Mouse (Mus musculus) CH12.LX (cell line): Measurements from ENCODE around the gene Alg6. TPM values are rescaled to one million over a fixed set of nuclear protein-coding genes. Genes with fewer than 3 reads are reported as not detected.

Experiments
- DNase-seq: peaks from one replicate; pipeline ENCODE4 v3.0.0-alpha.2; 2013; ENCODE audit errors: extremely low read depth
- H3K27ac ChIP-seq: 2 replicates; pipeline ENCODE4 v1.5.1; 2012; ENCODE audit warnings: low read depth, mild to moderate bottlenecking, control low read depth, moderate library complexity; ENCODE audit not compliant: insufficient read depth
- H3K27me3 ChIP-seq: replicated peaks from 2 replicates; pipeline ENCODE3; 2012; ENCODE audit warnings: inconsistent platforms
- H3K36me3 ChIP-seq, 2 experiments: replicated peaks in 1 of 2; 2 replicates each; pipeline versions ENCODE3 to v1.6.1; 2012; ENCODE audit warnings: inconsistent platforms in 1 of 2, low read length in 1 of 2, mild to moderate bottlenecking in 1 of 2, mixed read lengths in 1 of 2, moderate library complexity in 1 of 2; ENCODE audit not compliant: control insufficient read depth in 1 of 2, insufficient read depth in 1 of 2
- H3K4me1 ChIP-seq, 2 experiments: 2 replicates each; pipeline ENCODE4 v1.6.1; 2012; ENCODE audit warnings: inconsistent platforms in 1 of 2, moderate library complexity in 1 of 2; ENCODE audit not compliant: insufficient read depth in 2 of 2, control insufficient read depth in 1 of 2
- H3K4me2 ChIP-seq: 2 replicates; pipeline ENCODE4 v1.6.1; 2012; ENCODE audit warnings: low read depth, mild to moderate bottlenecking, control low read depth; ENCODE audit not compliant: poor library complexity, insufficient read depth, severe bottlenecking
- H3K4me3 ChIP-seq, 3 experiments: fragments of 150-350 bp in 1 of 3; sonication (generic) in 1 of 3; replicated peaks in 1 of 3; 2 replicates each; pipeline versions ENCODE3 to v1.5.1; 2011 to 2012; ENCODE audit warnings: low read depth in 2 of 3, low read length in 2 of 3, mild to moderate bottlenecking in 2 of 3, moderate library complexity in 2 of 3, control low read depth in 1 of 3, improper control_type of control experiment in 1 of 3, inconsistent platforms in 1 of 3, mixed read lengths in 1 of 3; ENCODE audit not compliant: poor library complexity in 1 of 3
- H3K79me2 ChIP-seq: replicated peaks from 2 replicates; pipeline ENCODE4 v1.6.1; 2012; ENCODE audit warnings: mild to moderate bottlenecking, moderate library complexity; ENCODE audit not compliant: control insufficient read depth, poor library complexity, insufficient read depth, severe bottlenecking; ENCODE audit errors: extremely low read depth
- H3K9ac ChIP-seq: 2 replicates; pipeline ENCODE4 v1.6.1; 2012; ENCODE audit warnings: low read depth, mild to moderate bottlenecking, control low read depth, moderate library complexity; ENCODE audit not compliant: insufficient read depth
- H3K9me3 ChIP-seq: replicated peaks from 2 replicates; pipeline ENCODE3; 2012; ENCODE audit warnings: low read length, inconsistent platforms, mixed read lengths
- CHD1 ChIP-seq: IDR thresholded peaks from 2 replicates; pipeline ENCODE4 v1.6.1; 2012; ENCODE audit warnings: low read depth, low read length, improper control_type of control experiment, inconsistent platforms
- CHD2 ChIP-seq: IDR thresholded peaks from 2 replicates; pipeline ENCODE4 v1.6.1; 2011; ENCODE audit warnings: low read length, improper control_type of control experiment
- ELF1 ChIP-seq: IDR thresholded peaks from 2 replicates; pipeline ENCODE4 v1.6.1; 2014; ENCODE audit warnings: low read depth, mild to moderate bottlenecking, inconsistent platforms, low read length, improper control_type of control experiment
- EP300 ChIP-seq: IDR thresholded peaks from 2 replicates; pipeline ENCODE4 v1.6.1; 2011; ENCODE audit warnings: low read length, improper control_type of control experiment
- ETS1 ChIP-seq: conservative IDR thresholded peaks from 2 replicates; pipeline ENCODE4 v1.6.1; 2012; ENCODE audit warnings: low read depth, mild to moderate bottlenecking, inconsistent platforms, low read length, improper control_type of control experiment, moderate library complexity
- GABPA ChIP-seq: IDR thresholded peaks from 2 replicates; pipeline ENCODE4 v1.6.1; 2012; ENCODE audit warnings: low read depth, low read length, improper control_type of control experiment, inconsistent platforms; ENCODE audit not compliant: insufficient replicate concordance
- IRF4 ChIP-seq: IDR thresholded peaks from 2 replicates; pipeline ENCODE4 v1.6.1; 2014; ENCODE audit warnings: low read depth, mild to moderate bottlenecking, inconsistent platforms, low read length, improper control_type of control experiment
- JUN ChIP-seq: IDR thresholded peaks from 2 replicates; pipeline ENCODE4 v1.6.1; 2011; ENCODE audit warnings: low read depth, mild to moderate bottlenecking, low read length, improper control_type of control experiment, moderate library complexity; ENCODE audit not compliant: insufficient read depth
- MEF2A ChIP-seq: IDR thresholded peaks from 2 replicates; pipeline ENCODE4 v1.6.1; 2014; ENCODE audit warnings: low read depth, mild to moderate bottlenecking, inconsistent platforms, low read length, improper control_type of control experiment, borderline replicate concordance
- MYC ChIP-seq: IDR thresholded peaks from 2 replicates; pipeline ENCODE4 v1.6.1; 2011; ENCODE audit warnings: low read depth, mild to moderate bottlenecking, improper control_type of control experiment, low read length
- NRF1 ChIP-seq: IDR thresholded peaks from 2 replicates; pipeline ENCODE4 v1.6.1; 2014; ENCODE audit warnings: low read depth, mild to moderate bottlenecking, inconsistent platforms, low read length, improper control_type of control experiment, moderate library complexity
- POLR2A ChIP-seq: IDR thresholded peaks from 2 replicates; pipeline ENCODE4 v1.6.1; 2011; ENCODE audit warnings: low read depth, mild to moderate bottlenecking, improper control_type of control experiment, low read length
- POLR2AphosphoS2 ChIP-seq: IDR thresholded peaks from 2 replicates; pipeline ENCODE4 v1.6.1; 2011; ENCODE audit warnings: low read depth, low read length, improper control_type of control experiment
- TBP ChIP-seq: conservative IDR thresholded peaks from 2 replicates; pipeline ENCODE4 v1.6.1; 2011; ENCODE audit warnings: low read depth, low read length, improper control_type of control experiment
- TCF12 ChIP-seq: IDR thresholded peaks from 2 replicates; pipeline ENCODE4 v1.6.1; 2014; ENCODE audit warnings: low read depth, mild to moderate bottlenecking, inconsistent platforms, low read length, improper control_type of control experiment
- UBTF ChIP-seq: IDR thresholded peaks from 2 replicates; pipeline ENCODE4 v1.6.1; 2012; ENCODE audit warnings: low read depth, mild to moderate bottlenecking, inconsistent platforms, low read length, improper control_type of control experiment, moderate library complexity
- USF1 ChIP-seq: IDR thresholded peaks from 2 replicates; pipeline ENCODE4 v1.6.1; 2014; ENCODE audit warnings: low read depth, mild to moderate bottlenecking, inconsistent platforms, low read length, improper control_type of control experiment
- USF2 ChIP-seq: conservative IDR thresholded peaks from 2 replicates; pipeline ENCODE4 v1.6.1; 2011; ENCODE audit warnings: low read depth, low read length, improper control_type of control experiment
- dilution Hi-C: fragments of 300-500 bp; cut with MboI; formaldehyde crosslinking; loops from 2 replicates; pipeline ENCODE4 v1.14.3; 2020; ENCODE audit warnings: low sequenced_read_pairs; ENCODE audit not compliant: extremely low pct_unique_long_range_greater_than_20kb, extremely low pct_ligation_motif_present
- in situ Hi-C: fragments of 300-500 bp; cut with MboI; formaldehyde crosslinking; loops from 3 replicates; pipeline ENCODE4 v1.14.3; 2019; ENCODE audit warnings: low sequenced_read_pairs, low pct_ligation_motif_present, low pct_unique_long_range_greater_than_20kb, mixed read lengths
- polyA plus RNA-seq: library from polyadenylated mRNA; unstranded; fragments of >175 nt; gene quantifications from 2 replicates; pipeline ENCODE4 v1.2.1, GENCODE M21; 2012; ENCODE audit warnings: low read depth; ENCODE audit not compliant: insufficient read length
- total RNA-seq, 2 experiments: library from RNA; depleted of rRNA; stranded (reverse); fragments of 300-350 nt in 1 of 2; fragments of >200 nt in 1 of 2; gene quantifications; 2 replicates each; pipeline ENCODE4 v1.2.3; 2012 to 2014

Gene Alg6
- total and polyA plus RNA-seq, 3 experiments, result 19.1 to 30.4 (median 20.4) TPM

DNA sequence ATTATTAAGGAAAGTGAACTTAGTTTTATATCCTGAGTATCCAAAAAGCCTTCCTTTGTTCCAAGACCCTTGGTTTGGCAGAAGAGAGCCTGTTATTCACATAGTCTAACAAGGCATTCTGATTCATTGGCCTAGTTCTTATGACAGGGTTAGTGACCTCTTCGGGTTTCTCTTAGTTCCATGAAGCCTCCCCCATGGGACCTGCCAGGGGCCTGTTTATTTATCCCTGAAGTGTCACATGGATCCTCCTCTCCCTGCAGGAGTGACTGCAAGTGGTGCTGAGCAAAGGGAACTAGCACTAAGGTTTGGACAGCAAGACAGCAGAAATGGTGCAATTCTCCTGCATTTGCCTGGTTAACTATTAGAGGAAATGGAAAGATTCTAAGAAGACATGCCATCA, 57.6 kb downstream of the Alg6 start:
- peaks cover 0 to 10% of the 10 kb centered on the region in 2 experiments; a peak in 2 of 4 replicates for H3K4me1 ChIP-seq
- DNase-seq, result no peak
- H3K4me3 ChIP-seq, result no peak overlapping the region
- no peaks in the 10 kb centered on the region for H3K9me3 ChIP-seq
- H3K36me3 ChIP-seq, result peaks cover 0 to 42% of the 10 kb centered on the region in 2 experiments
- no peaks in the 10 kb centered on the region for H3K79me2 ChIP-seq
- in situ Hi-C loops (no loop called here), dilution Hi-C loops (no loop called here)
- no peak overlapping the region for H3K9ac ChIP-seq
- no peak overlapping the region for H3K4me2 ChIP-seq
- H3K27ac ChIP-seq, result no peak overlapping the region
- no peaks in the 10 kb centered on the region for H3K27me3 ChIP-seq
- TF ChIP-seq CHD2 (no peak), NRF1 (no peak), MEF2A (no peak), MYC (no peak), TCF12 (no peak)

DNA sequence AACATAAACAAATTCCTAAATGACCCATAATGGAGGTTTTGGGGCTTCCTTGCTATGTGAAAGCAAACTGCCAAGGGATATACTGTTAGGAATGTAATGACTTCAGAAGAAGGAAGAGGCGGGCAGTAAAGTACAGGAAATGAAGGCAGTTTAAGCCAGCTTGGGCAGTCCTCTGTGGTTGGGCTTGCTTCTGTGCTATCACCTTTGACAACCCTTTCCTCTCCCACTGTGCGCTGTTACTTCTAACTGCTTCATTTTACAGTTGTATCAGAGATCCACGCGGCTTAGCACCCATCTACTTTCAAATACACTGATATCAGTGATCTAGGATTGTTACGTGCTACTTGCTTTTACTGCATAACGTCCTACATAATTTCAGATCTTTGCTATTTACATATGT, 76.9 kb downstream of the Alg6 start:
- no peaks in the 10 kb centered on the region for H3K79me2 ChIP-seq
- in situ Hi-C loops, result no loop called here
- no peaks in the 10 kb centered on the region for H3K9me3 ChIP-seq
- H3K9ac ChIP-seq, result no peak overlapping the region
- no peak overlapping the region for H3K27ac ChIP-seq
- H3K27me3 ChIP-seq, result no peaks in the 10 kb centered on the region
- no peak overlapping the region for H3K4me2 ChIP-seq
- no peak for DNase-seq
- peaks cover 3 to 11% of the 10 kb centered on the region in 2 experiments for H3K36me3 ChIP-seq
- dilution Hi-C loops, result no loop called here
- H3K4me1 ChIP-seq, result no peaks in the 10 kb centered on the region
- H3K4me3 ChIP-seq, result no peak overlapping the region
- TF ChIP-seq EP300, result no peak
- no peak for TF ChIP-seq CHD1
- no peak for TF ChIP-seq TBP
- no peak for TF ChIP-seq POLR2AphosphoS2
- TF ChIP-seq JUN, result no peak
- TF ChIP-seq UBTF, result no peak
- TF ChIP-seq ETS1, result no peak
- no peak for TF ChIP-seq ELF1
- no peak for TF ChIP-seq IRF4
- no peak for TF ChIP-seq USF2
- TF ChIP-seq USF1, result no peak
- no peak for TF ChIP-seq POLR2A
- TF ChIP-seq CHD2, result no peak
- TF ChIP-seq NRF1, result no peak
- TF ChIP-seq GABPA, result no peak

Other genes starting within 250 kb of the Alg6 start
- gene Foxd3, start 59.4 kb upstream of the Alg6 start, total RNA-seq (2012; rRNA removed), result not detected in 2 replicates
- not detected in 2 replicates for gene Foxd3, start 59.4 kb upstream of the Alg6 start, total RNA-seq (2014; rRNA removed)
- not detected in 2 replicates for gene Foxd3, start 59.4 kb upstream of the Alg6 start, polyA plus RNA-seq
- 14.6 and 17.9 TPM in 2 replicates for gene Efcab7, start 113.5 kb downstream of the Alg6 start, total RNA-seq (2012; rRNA removed)
- 53.2 and 57.0 TPM in 2 replicates for gene Efcab7, start 113.5 kb downstream of the Alg6 start, total RNA-seq (2014; rRNA removed)
- 10.6 and 16.8 TPM in 2 replicates for gene Efcab7, start 113.5 kb downstream of the Alg6 start, polyA plus RNA-seq
- gene Pgm1, start 213.8 kb downstream of the Alg6 start, total RNA-seq (2012; rRNA removed), result 49.1 and 97.9 TPM in 2 replicates
- gene Pgm1, start 213.8 kb downstream of the Alg6 start, total RNA-seq (2014; rRNA removed), result 74.7 and 95.7 TPM in 2 replicates
- gene Pgm1, start 213.8 kb downstream of the Alg6 start, polyA plus RNA-seq, result 49.8 and 54.0 TPM in 2 replicates
- 9.9 and 11.5 TPM in 2 replicates for gene Itgb3bp, start 214.1 kb downstream of the Alg6 start, total RNA-seq (2012; rRNA removed)
- gene Itgb3bp, start 214.1 kb downstream of the Alg6 start, total RNA-seq (2014; rRNA removed), result 22.0 and 29.3 TPM in 2 replicates
- 27.2 and 29.1 TPM in 2 replicates for gene Itgb3bp, start 214.1 kb downstream of the Alg6 start, polyA plus RNA-seq